Mouse (Mus musculus) intestine, embryonic 16.5 days (tissue): ENCODE results near the gene Ppm1j. TPM values are rescaled to one million over a fixed set of nuclear protein-coding genes. Genes with fewer than 3 reads are reported as not detected.
"Not testable (repeated sequence)": the region's sequence is repeated elsewhere in the genome, so short reads cannot be mapped to it uniquely, and the experiment has no call there.

Experiments used
- ATAC-seq: fragments of 200-750 bp; cut with Nextera tagmentation; 2 replicates; pipeline ENCODE4 v1.8.0; 2017; ENCODE audit warnings: moderate TSS enrichment, moderate library complexity
- H3K27ac ChIP-seq: fragments of 300-500 bp; sonication (generic); 2 replicates; pipeline ENCODE4 v1.5.1; 2014; ENCODE audit warnings: mild to moderate bottlenecking, low read length
- H3K27me3 ChIP-seq: fragments of 300-500 bp; sonication (generic); replicated peaks from 2 replicates; pipeline ENCODE4 v1.6.1; 2014; ENCODE audit warnings: low read length, control low read depth, mixed read lengths; ENCODE audit not compliant: control insufficient read depth, insufficient read depth
- H3K36me3 ChIP-seq: fragments of 300-500 bp; sonication (generic); 2 replicates; pipeline ENCODE4 v1.6.1; 2014; ENCODE audit warnings: low read length, control low read depth; ENCODE audit not compliant: control insufficient read depth, insufficient read depth
- H3K4me1 ChIP-seq: fragments of 300-500 bp; sonication (generic); 2 replicates; pipeline ENCODE4 v1.6.1; 2014; ENCODE audit warnings: low read length, control low read depth, mixed read lengths; ENCODE audit not compliant: control insufficient read depth, insufficient read depth
- H3K4me2 ChIP-seq: fragments of 300-500 bp; sonication (generic); 2 replicates; pipeline ENCODE4 v1.6.1; 2014; ENCODE audit warnings: low read depth, low read length, control low read depth
- H3K4me3 ChIP-seq: fragments of 300-500 bp; sonication (generic); 2 replicates; pipeline ENCODE4 v1.5.1; 2014; ENCODE audit warnings: mild to moderate bottlenecking, low read length
- H3K9ac ChIP-seq: fragments of 300-500 bp; sonication (generic); 2 replicates; pipeline ENCODE4 v1.6.1; 2014; ENCODE audit warnings: low read depth, low read length
- H3K9me3 ChIP-seq: fragments of 300-500 bp; sonication (generic); 2 replicates; pipeline ENCODE4 v1.6.1; 2016; ENCODE audit warnings: low read length, control low read depth; ENCODE audit not compliant: control insufficient read depth
- WGBS: fragments of 180-500 bp; shearing (Covaris S2); extraction: QIAGEN DNeasy Blood & Tissue Kit; methylation state at CpG from one replicate; pipeline ENCODE4 v1.1.7; 2014; 5-methylcytosine and 5-hydroxymethylcytosine counted together
- polyA plus RNA-seq: library from polyadenylated mRNA; unstranded; fragments of >200 nt; fragmentation: Nextera tagmentation; extraction: Ambion mirVana; gene quantifications from 2 replicates; pipeline ENCODE4 v1.2.1, GENCODE M21; 2015

Gene Ppm1j
- polyA plus RNA-seq, 1 experiment from 2014 or later, result 4.3 TPM

DNA sequence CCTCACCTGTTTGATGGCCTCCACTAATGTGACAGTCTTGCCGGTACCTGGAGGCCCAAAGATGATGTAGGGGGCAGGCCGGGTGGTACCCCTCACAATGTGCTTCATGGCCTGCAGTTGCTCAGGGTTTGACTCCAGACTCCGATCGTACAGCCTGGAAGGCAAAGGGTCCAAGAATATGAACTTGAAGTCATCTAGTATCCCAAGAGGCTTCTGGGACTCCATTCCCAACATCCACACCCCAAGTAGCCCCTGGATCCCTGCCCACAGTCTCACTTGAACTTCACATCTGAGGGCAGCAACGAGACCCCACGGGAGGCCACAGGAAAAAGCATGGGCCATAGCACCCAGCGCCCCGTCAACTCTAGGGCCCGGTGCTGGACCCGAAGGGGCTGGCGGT is 19.8 kb downstream of the Ppm1j start:
- WGBS, result 94% methylated on average over 11 of the region's 11 CpGs
- ATAC-seq, result no peak
- H3K4me3 ChIP-seq, result no peak overlapping the region
- H3K4me1 ChIP-seq, result peaks cover 13% of the 10 kb centered on the region
- H3K27ac ChIP-seq, result no peak overlapping the region
- H3K9ac ChIP-seq, result no peak overlapping the region
- H3K4me2 ChIP-seq, result no peak overlapping the region
- peaks cover 17% of the 10 kb centered on the region for H3K36me3 ChIP-seq
- no peaks in the 10 kb centered on the region for H3K9me3 ChIP-seq
- no peaks in the 10 kb centered on the region for H3K27me3 ChIP-seq

DNA sequence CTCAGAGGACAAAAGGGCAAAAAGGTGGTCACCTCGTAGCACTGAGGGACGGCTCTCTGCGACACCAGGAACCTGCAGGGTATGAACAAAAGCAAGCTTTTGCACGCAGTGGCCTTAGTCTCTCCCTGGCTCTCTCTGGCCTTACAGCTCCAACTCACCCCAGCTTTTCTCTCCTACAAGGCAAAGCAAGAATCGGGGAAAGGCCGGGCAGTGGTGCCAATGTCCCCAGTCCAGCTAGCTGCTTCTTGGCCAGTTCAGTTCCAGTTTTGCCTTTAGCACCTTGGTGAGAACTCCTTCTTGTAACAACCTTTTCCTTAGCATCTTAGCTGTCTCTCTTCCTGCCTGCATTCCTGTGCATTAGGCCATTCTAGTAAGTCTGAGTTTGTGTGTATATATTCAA is 20.6 kb downstream of the Ppm1j start:
- no peak for ATAC-seq
- Histone ChIP-seq H3K36me3 (peaks cover 17% of the 10 kb centered on the region), H3K4me1 (peaks cover 6% of the 10 kb centered on the region), H3K9ac (no peak overlapping the region), H3K27ac (no peak overlapping the region), H3K27me3 (no peaks in the 10 kb centered on the region), H3K4me3 (no peak overlapping the region), H3K9me3 (no peaks in the 10 kb centered on the region), H3K4me2 (no peak overlapping the region)
- 91% methylated on average over 6 of the region's 6 CpGs for WGBS

DNA sequence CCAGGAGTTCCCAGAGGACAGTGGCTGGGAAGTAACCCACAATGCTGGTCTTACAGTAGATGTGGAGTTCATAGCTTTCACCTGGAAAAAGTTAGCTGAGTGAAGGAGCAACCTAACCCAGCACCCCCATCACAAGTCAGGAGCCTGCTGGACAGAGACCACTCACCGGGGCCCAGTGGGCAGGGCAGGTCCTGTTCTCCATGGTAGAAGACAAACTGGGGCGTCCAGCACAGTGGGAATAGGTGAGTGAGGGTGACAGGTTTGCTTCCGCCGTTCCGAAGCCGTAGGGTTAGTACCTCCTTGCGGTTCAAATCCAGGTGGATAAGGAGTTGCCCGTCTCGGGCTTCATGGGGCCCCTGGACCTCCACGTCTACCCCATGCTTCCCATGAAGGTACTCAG is 23.5 kb downstream of the Ppm1j start:
- Histone ChIP-seq H3K9ac (no peak overlapping the region), H3K36me3 (peaks cover 14% of the 10 kb centered on the region), H3K4me1 (no peaks in the 10 kb centered on the region), H3K4me3 (no peak overlapping the region), H3K9me3 (no peaks in the 10 kb centered on the region), H3K27me3 (no peaks in the 10 kb centered on the region), H3K27ac (no peak overlapping the region), H3K4me2 (no peak overlapping the region)
- WGBS, result 89% methylated on average over 10 of the region's 10 CpGs
- ATAC-seq, result no peak

DNA sequence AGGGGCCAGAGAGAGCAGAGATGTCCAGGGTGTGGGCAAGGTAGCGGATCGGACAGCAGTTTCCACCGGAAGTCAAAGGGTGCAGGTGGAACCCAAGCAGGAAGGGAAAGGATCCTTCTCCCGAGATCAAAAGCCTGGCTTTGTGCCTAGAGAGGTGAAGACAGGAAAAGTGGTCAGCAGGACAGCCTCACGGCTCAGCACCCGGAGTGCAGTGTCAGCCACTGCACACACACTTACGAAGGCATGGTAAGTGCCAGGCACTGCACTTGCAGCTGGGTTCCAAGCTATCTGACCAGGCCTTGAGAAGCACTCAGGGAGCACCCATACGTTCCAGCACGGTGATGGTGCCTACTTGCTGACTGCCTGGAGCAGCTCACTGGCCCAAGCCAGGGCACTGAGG is 24.7 kb downstream of the Ppm1j start:
- Histone ChIP-seq H3K4me1 (no peaks in the 10 kb centered on the region), H3K9me3 (no peaks in the 10 kb centered on the region), H3K27ac (no peak overlapping the region), H3K27me3 (no peaks in the 10 kb centered on the region), H3K9ac (no peak overlapping the region), H3K36me3 (peaks cover 8% of the 10 kb centered on the region; the same call in 1 of the 2 replicates), H3K4me2 (no peak overlapping the region), H3K4me3 (no peak overlapping the region)
- ATAC-seq, result no peak
- 86% methylated on average over 9 of the region's 9 CpGs for WGBS

DNA sequence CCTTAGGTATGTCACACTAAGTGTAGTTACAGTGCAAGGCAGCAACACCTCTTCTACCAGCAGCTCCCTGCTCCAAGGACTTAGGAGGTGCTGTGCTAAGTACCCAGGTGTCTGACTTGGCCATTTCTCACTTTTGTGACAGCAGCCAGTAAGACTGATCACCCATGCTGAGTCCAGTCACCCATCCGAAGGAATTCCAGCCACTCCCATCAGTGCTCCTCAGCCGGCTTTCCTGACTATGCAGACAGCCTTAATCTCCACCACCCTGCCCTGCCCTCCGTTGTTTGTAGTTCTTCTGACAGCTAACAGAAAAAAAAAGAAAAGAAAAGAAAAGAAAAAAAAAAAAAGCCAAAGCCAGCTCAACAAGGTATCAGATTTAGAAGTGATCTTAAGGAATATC is 30.9 kb downstream of the Ppm1j start:
- H3K27ac ChIP-seq, result no peak overlapping the region
- WGBS, result 15% methylated on average over 3 of the region's 3 CpGs

DNA sequence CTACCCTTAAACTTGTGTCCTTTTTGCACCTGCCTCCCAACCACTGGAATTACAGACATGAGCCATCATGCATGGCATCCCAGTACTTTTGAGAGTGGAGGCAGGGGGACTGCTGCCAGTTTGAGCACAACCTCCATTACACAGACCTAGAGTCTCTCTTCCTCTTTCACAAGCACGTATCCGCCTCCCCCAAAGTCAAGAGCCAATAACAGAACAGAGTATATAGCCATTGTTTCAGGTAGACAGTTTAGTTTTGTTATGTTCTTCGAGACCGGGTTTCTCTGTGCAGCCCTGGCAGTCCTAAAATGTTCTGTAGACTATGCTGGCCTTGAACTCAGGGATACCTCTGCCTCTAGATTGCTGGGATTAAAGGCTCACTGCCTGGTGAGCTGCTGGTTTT is 31.4 kb downstream of the Ppm1j start:
- no peak overlapping the region for H3K9ac ChIP-seq
- no peak for ATAC-seq

More for the DNA sequence above, 30.9 kb downstream of the Ppm1j start:
- H3K4me3 ChIP-seq, result no peak overlapping the region
- no peaks in the 10 kb centered on the region for H3K36me3 ChIP-seq
- no peaks in the 10 kb centered on the region for H3K27me3 ChIP-seq
- ATAC-seq, result peak; percentile 74
- H3K4me2 ChIP-seq, result no peak overlapping the region
- H3K9ac ChIP-seq, result no peak overlapping the region
- H3K4me1 ChIP-seq, result peaks cover 18% of the 10 kb centered on the region
- H3K9me3 ChIP-seq, result no peaks in the 10 kb centered on the region

DNA sequence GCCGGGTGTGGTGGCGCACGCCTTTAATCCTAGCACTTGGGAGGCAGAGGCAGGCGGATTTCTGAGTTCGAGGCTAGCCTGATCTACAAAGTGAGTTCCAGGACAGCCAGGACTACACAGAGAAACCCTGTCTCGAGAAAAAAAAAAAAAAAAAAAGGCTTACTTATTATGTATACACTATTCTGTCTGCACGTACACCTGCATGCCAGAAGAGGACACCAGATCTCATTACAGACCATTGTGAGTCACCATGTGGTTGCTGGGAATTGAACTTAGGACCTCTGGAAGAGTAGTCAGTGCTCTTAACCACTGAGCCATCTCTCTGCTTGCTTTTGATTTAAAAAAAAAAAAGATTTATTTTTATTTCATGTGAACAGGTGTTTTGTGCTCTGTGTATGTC is 32.4 kb downstream of the Ppm1j start:
- H3K9ac ChIP-seq, H3K27me3 ChIP-seq, H3K27ac ChIP-seq, H3K9me3 ChIP-seq, ATAC-seq, H3K4me3 ChIP-seq, H3K4me2 ChIP-seq, H3K36me3 ChIP-seq: not testable (repeated sequence)
- H3K4me1 ChIP-seq, result peaks cover 21% of the 10 kb centered on the region
- 79% methylated on average over 7 of the region's 7 CpGs for WGBS

More for the DNA sequence above, 31.4 kb downstream of the Ppm1j start:
- 85% methylated on average over 4 of the region's 4 CpGs for WGBS
- no peaks in the 10 kb centered on the region for H3K36me3 ChIP-seq
- peaks cover 21% of the 10 kb centered on the region for H3K4me1 ChIP-seq
- H3K4me3 ChIP-seq, result no peak overlapping the region
- no peak overlapping the region for H3K27ac ChIP-seq
- no peak overlapping the region for H3K4me2 ChIP-seq
- no peaks in the 10 kb centered on the region for H3K27me3 ChIP-seq
- no peaks in the 10 kb centered on the region for H3K9me3 ChIP-seq

DNA sequence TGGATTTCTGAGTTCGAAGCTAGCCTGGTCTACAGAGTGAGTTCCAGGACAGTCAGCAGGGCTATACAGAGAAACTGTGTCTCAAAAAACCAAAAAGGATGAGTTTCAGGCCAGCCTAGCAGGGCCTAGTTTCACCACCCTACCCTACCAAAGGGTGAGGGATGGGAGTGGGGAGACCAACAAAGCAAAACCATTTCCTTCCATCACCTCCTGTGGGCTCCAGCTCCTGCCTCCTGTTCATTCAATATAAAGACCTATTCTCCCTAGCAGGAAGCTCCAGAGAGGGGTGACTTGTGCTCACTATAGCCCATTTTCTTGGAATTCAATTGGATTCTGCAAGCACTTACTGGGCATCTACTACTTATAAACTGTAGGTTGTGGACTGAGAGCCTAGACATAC is 33.9 kb downstream of the Ppm1j start:
- 95% methylated on average over 1 of the region's 1 CpGs for WGBS
- Histone ChIP-seq H3K36me3 (no peaks in the 10 kb centered on the region), H3K4me3 (no peak overlapping the region), H3K27ac (no peak overlapping the region), H3K27me3 (no peaks in the 10 kb centered on the region), H3K9me3 (no peaks in the 10 kb centered on the region), H3K9ac (no peak overlapping the region), H3K4me1 (peaks cover 28% of the 10 kb centered on the region), H3K4me2 (no peak overlapping the region)
- ATAC-seq, result no peak

DNA sequence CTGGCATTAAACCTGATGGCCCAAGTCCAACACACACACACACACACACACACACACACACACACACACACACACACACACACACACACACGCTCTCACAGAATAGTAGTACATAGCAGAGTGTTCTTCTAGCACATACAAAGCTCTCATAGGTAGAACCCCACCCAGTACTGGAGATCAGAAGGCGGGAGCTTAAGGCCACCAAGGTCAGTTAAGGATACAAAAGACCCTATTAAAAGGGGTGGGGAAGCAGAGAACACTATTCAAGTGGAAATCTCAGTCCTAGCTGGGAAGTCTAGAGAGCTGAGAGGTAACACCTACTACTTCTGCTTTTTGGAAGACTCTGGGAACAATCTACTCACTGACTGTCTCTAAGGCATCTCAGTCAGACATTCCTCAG is 34.5 kb downstream of the Ppm1j start:
- ATAC-seq, result no peak
- peaks cover 28% of the 10 kb centered on the region for H3K4me1 ChIP-seq
- no peaks in the 10 kb centered on the region for H3K27me3 ChIP-seq
- no peaks in the 10 kb centered on the region for H3K9me3 ChIP-seq
- no peak overlapping the region for H3K4me2 ChIP-seq
- whole genome bisulfite sequencing, result 61% methylated on average over 2 of the region's 2 CpGs
- H3K4me3 ChIP-seq, result no peak overlapping the region
- no peak overlapping the region for H3K27ac ChIP-seq
- H3K9ac ChIP-seq, result no peak overlapping the region
- no peaks in the 10 kb centered on the region for H3K36me3 ChIP-seq

DNA sequence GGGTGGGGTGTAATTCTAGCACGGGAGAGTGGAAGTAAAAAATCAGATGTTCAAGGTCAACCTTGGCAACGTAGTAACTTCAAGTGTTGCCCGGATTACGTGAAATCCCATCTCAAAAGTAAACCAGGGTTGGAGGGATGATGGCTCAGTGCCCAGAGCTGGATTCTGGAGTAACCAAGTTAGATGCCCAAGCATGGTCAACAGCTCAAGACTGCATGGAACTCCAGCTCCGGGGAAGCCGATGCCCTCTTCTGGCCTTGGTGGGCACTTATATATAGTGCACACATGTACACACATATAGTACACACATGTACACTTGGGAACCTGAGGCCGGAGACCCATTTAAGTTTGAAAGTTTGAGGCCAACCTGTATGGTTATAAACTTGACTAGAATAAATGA is 35.3 kb downstream of the Ppm1j start:
- Histone ChIP-seq H3K9me3 (no peaks in the 10 kb centered on the region), H3K9ac (no peak overlapping the region), H3K36me3 (no peaks in the 10 kb centered on the region), H3K4me2 (peak overlapping the region; percentile 28), H3K27ac (no peak overlapping the region), H3K4me1 (peaks cover 28% of the 10 kb centered on the region), H3K27me3 (no peaks in the 10 kb centered on the region), H3K4me3 (no peak overlapping the region)
- 92% methylated on average over 7 of the region's 7 CpGs for WGBS
- no peak for ATAC-seq
